Mouse (Mus musculus): ENCODE measurements around the gene Tcte3. TPM values are rescaled to one million over a fixed set of nuclear protein-coding genes. Genes with fewer than 3 reads are reported as not detected.

The Tcte3 gene
- polyA plus RNA-seq, 1 experiment from 2014 or later, result not detected

Other genes starting within 250 kb of the Tcte3 start
- 4.3 and 5.0 TPM in 2 replicates for gene Wdr27, start 98.3 kb downstream of the Tcte3 start, polyA plus RNA-seq (2016; fragmentation: Nextera tagmentation; extraction: Ambion mirVana)
- 24.9 and 27.3 TPM in 2 replicates for gene 1600012H06Rik, start 98.3 kb downstream of the Tcte3 start, polyA plus RNA-seq (2016; fragmentation: Nextera tagmentation; extraction: Ambion mirVana)
- 28.2 and 33.8 TPM in 2 replicates for gene Phf10, start 80.2 kb downstream of the Tcte3 start, polyA plus RNA-seq (2016; fragmentation: Nextera tagmentation; extraction: Ambion mirVana)
- 8.6 and 11.9 TPM in 2 replicates for gene 9030025P20Rik, start 63.0 kb downstream of the Tcte3 start, polyA plus RNA-seq (2016; fragmentation: Nextera tagmentation; extraction: Ambion mirVana)
- 0.55 and 1.3 TPM in 2 replicates for gene Gm3417, start 62.7 kb downstream of the Tcte3 start, polyA plus RNA-seq (2016; fragmentation: Nextera tagmentation; extraction: Ambion mirVana)
- 6.3 and 7.8 TPM in 2 replicates for gene Gm3435, start 31.3 kb downstream of the Tcte3 start, polyA plus RNA-seq (2016; fragmentation: Nextera tagmentation; extraction: Ambion mirVana)
- 93.9 and 95.6 TPM in 2 replicates for gene Ermard, start 280 bp downstream of the Tcte3 start, polyA plus RNA-seq (2016; fragmentation: Nextera tagmentation; extraction: Ambion mirVana)
- gene Gm3448, start within 50 bp of the Tcte3 start, polyA plus RNA-seq (2016; fragmentation: Nextera tagmentation; extraction: Ambion mirVana), result 3.7 and 4.2 TPM in 2 replicates